Mouse (Mus musculus): Measurements from ENCODE around the gene A030005L19Rik.

- TF ChIP-seq CTCF (IDR thresholded peaks at IDR 0.05; ENCODE audit: borderline replicate concordance, control insufficient read depth, extremely low read depth, insufficient read depth, low read length, poor library complexity): no peak
- no peak for TF ChIP-seq POLR2A (IDR thresholded peaks at IDR 0.05; ENCODE audit: control insufficient read depth, extremely low read depth, insufficient read depth, low read length, poor library complexity)
Observed at GRCm38 (mm10) chr1:82893269-82893668, 19.9 kb upstream of the A030005L19Rik start.

Measured in thymus, adult 2 months (tissue).